In genomic region chr14:22759216-22759615, GRCm38 (mm10) we compare ENCODE assay signal across 13 mouse cellular contexts.
DNase-seq lines count a peak whose midpoint lies in the region; ATAC-seq and TF ChIP-seq lines count a peak whose summit lies in the region.
"Had no signal": no experiment of that assay in that cellular context is flagged by ENCODE, and none has a peak within 500 bp of the region (broad histone marks: within the 10 kb centered on the region; RNA-seq: fewer than 3 reads in every experiment).

No protein-coding gene starts in this region.

- intact Hi-C loops in gastrocnemius, postnatal 14 days (cut with DNase I; ENCODE audit: low total_unique reads): no loop called here

- no peaks in the 10 kb centered on the region for H3K27me3 ChIP-seq in heart, embryonic 12.5 days (replicated peaks)
- no peaks in the 10 kb centered on the region for H3K27me3 ChIP-seq in liver, embryonic 11.5 days (replicated peaks; ENCODE audit: control insufficient read depth, insufficient read depth, low read length)
- no peaks in the 10 kb centered on the region for H3K27me3 ChIP-seq in liver, postnatal 0 days (ENCODE audit: insufficient read depth, low read length)

- WGBS in heart, embryonic 12.5 days: 7% methylated on average over 2 of the region's 2 CpGs
- WGBS in liver, embryonic 11.5 days: 17% methylated on average over 2 of the region's 2 CpGs
- 25% methylated on average over 2 of the region's 2 CpGs for WGBS in liver, postnatal 0 days (ENCODE audit: insufficient replicate concordance)

- H3K4me1 ChIP-seq in heart, embryonic 12.5 days (replicated peaks): peaks cover 21% of the 10 kb centered on the region
- peaks cover 9% of the 10 kb centered on the region for H3K4me1 ChIP-seq in liver, embryonic 11.5 days (replicated peaks; ENCODE audit: control insufficient read depth, insufficient read depth, low read length)
- H3K4me1 ChIP-seq in liver, postnatal 0 days (ENCODE audit: insufficient read depth): no peaks in the 10 kb centered on the region
- H3K4me1 ChIP-seq: forebrain, embryonic 12.5 days; hindbrain, embryonic 13.5 days had no signal

- H3K4me3 ChIP-seq in heart, embryonic 12.5 days: no peak overlapping the region
- H3K4me3 ChIP-seq in liver, embryonic 11.5 days (ENCODE audit: low read depth, low read length): no peak overlapping the region
- H3K4me3 ChIP-seq in liver, postnatal 0 days (ENCODE audit: low read depth, low read length): no peak overlapping the region
- H3K4me3 ChIP-seq: forebrain, embryonic 12.5 days; gastrocnemius, adult 2 months; hindbrain, embryonic 13.5 days; layer of hippocampus, adult 2 months had no signal

- no peak for TF ChIP-seq EP300 in liver, postnatal 0 days (IDR thresholded peaks at IDR 0.05; ENCODE audit: low read depth)

- H3K4me2 ChIP-seq in heart, embryonic 12.5 days: no peak overlapping the region
- H3K4me2 ChIP-seq in liver, embryonic 11.5 days: no peak overlapping the region
- H3K4me2 ChIP-seq in liver, postnatal 0 days (ENCODE audit: low read depth, low read length): no peak overlapping the region
- H3K4me2 ChIP-seq: forebrain, embryonic 12.5 days; hindbrain, embryonic 13.5 days had no signal

- H3K36me3 ChIP-seq in heart, embryonic 12.5 days: no peaks in the 10 kb centered on the region
- H3K36me3 ChIP-seq in liver, embryonic 11.5 days (ENCODE audit: control insufficient read depth, insufficient read depth, low read length): no peaks in the 10 kb centered on the region
- H3K36me3 ChIP-seq in liver, postnatal 0 days (replicated peaks; ENCODE audit: insufficient read depth, low read length): no peaks in the 10 kb centered on the region
- H3K36me3 ChIP-seq: forebrain, embryonic 12.5 days; hindbrain, embryonic 13.5 days had no signal

- H3K27ac ChIP-seq in heart, embryonic 12.5 days (ENCODE audit: poor library complexity, severe bottlenecking): peak overlapping the region; percentile 45
- H3K27ac ChIP-seq in liver, embryonic 11.5 days (ENCODE audit: low read depth, low read length): peak overlapping the region; percentile 49; the same call in 1 of the 2 replicates
- peak overlapping the region; percentile 22; the same call in 1 of the 2 replicates for H3K27ac ChIP-seq in liver, postnatal 0 days (ENCODE audit: low read depth)
- H3K27ac ChIP-seq: forebrain, embryonic 12.5 days; hindbrain, embryonic 13.5 days had no signal

- H3K9me3 ChIP-seq in heart, embryonic 12.5 days (replicated peaks): no peaks in the 10 kb centered on the region
- no peaks in the 10 kb centered on the region for H3K9me3 ChIP-seq in liver, embryonic 11.5 days (ENCODE audit: control insufficient read depth, low read length)
- no peaks in the 10 kb centered on the region for H3K9me3 ChIP-seq in liver, postnatal 0 days (ENCODE audit: low read length)
- H3K9me3 ChIP-seq: forebrain, embryonic 12.5 days; hindbrain, embryonic 13.5 days had no signal

- ATAC-seq in heart, embryonic 12.5 days (ENCODE audit: insufficient number of reproducible peaks, low FRiP score): no peak
- no peak for ATAC-seq in liver, embryonic 11.5 days (replicated peaks; ENCODE audit: low FRiP score)
- no peak for ATAC-seq in liver, postnatal 0 days
- ATAC-seq: CD4-positive, CD25-positive, alpha-beta regulatory T cell, adult 4 months had no signal

- DNase-seq in heart, adult 18-20 months: no peak
- no peak for DNase-seq in liver, embryonic 11.5 days (ENCODE audit: low spot score)
- no peak for DNase-seq in liver
- peak; percentile 41 for DNase-seq in embryo, embryonic 11 days
- DNase-seq in liver, postnatal 0 days: no peak
- no peak for DNase-seq in gastrocnemius, postnatal 14 days
- no peak for DNase-seq in layer of hippocampus, adult 18-20 months (ENCODE audit: low spot score in 2 of 2)
- DNase-seq: gastrocnemius, adult 2 months had no signal

- H3K9ac ChIP-seq in heart, embryonic 12.5 days: no peak overlapping the region
- no peak overlapping the region for H3K9ac ChIP-seq in liver, embryonic 11.5 days (ENCODE audit: low read depth, low read length)
- no peak overlapping the region for H3K9ac ChIP-seq in liver, postnatal 0 days (replicated peaks)
- H3K9ac ChIP-seq: forebrain, embryonic 12.5 days; hindbrain, embryonic 13.5 days had no signal

- TF ChIP-seq CTCF in liver, postnatal 0 days (IDR thresholded peaks at IDR 0.05; ENCODE audit: low read depth): no peak
